Mouse (Mus musculus) embryonic facial prominence, embryonic 14.5 days (tissue): Measurements from ENCODE around the gene Rsl1d1. TPM values are rescaled to one million over a fixed set of nuclear protein-coding genes. Genes with fewer than 3 reads are reported as not detected.
A peak's percentile ranks its signal among the peaks of the same experiment; 100 is the strongest.

Source experiments
- microRNA-seq: library from miRNA; unstranded; fragments of <30 nt; microRNA quantifications from one replicate; pipeline ENCODE4, GENCODE M21; 2016; ENCODE audit warnings: borderline number of aligned reads
- polyA plus RNA-seq: library from polyadenylated mRNA; unstranded; fragments of >200 nt; fragmentation: Nextera tagmentation; extraction: Ambion mirVana; gene quantifications from 2 replicates; pipeline ENCODE4 v1.2.1, GENCODE M21; 2014

The Rsl1d1 gene
- polyA plus RNA-seq, 1 experiment from 2014 or later: 169 TPM

Small RNA genes within 50 kb of the gene (microRNA-seq; reads per million reads assigned to microRNA genes)
- gene Gm23935: 42.0 reads per million, percentile 42 among the genes with 10 or more reads in this experiment

Other genes with a start within 250 kb of the Rsl1d1 start
- 46.9 and 55.5 TPM in 2 replicates for gene Snn, start 142.4 kb downstream of the Rsl1d1 start, polyA plus RNA-seq
- 88.9 and 101 TPM in 2 replicates for gene Litaf, start 137.2 kb downstream of the Rsl1d1 start, polyA plus RNA-seq
- gene Txndc11, start 68.7 kb downstream of the Rsl1d1 start, polyA plus RNA-seq: 37.8 and 42.4 TPM in 2 replicates
- gene Zc3h7a, start 26.9 kb downstream of the Rsl1d1 start, polyA plus RNA-seq: 99.2 and 102 TPM in 2 replicates
- gene Gspt1, start 51.0 kb upstream of the Rsl1d1 start, polyA plus RNA-seq: 93.6 and 102 TPM in 2 replicates
- not detected in 2 replicates for gene Tnfrsf17, start 110.5 kb upstream of the Rsl1d1 start, polyA plus RNA-seq
- 9.7 and 10.0 TPM in 2 replicates for gene Snx29, start 119.6 kb upstream of the Rsl1d1 start, polyA plus RNA-seq